Comparison of ENCODE assay signal across 21 mouse cellular contexts in the genomic region with DNA sequence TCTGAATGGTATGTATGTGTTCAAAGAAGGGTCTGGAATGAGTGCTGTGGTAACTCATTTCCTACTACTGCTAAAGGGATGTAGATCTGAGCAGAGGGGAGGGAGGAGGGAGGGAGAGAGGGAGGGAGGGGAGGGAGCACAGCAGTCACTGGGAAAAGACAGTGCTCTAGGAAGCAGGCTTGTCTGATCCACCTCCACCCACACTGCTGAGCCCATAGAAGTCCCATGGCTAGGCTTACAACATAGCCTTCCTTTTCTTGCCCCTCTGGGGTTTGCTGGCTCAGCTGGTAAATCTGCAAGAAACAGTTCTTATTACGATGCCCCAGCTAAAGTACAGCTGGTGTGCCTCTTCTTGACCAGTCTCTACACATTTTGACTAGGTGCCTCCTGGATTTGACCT. TPM values are rescaled to one million over a fixed set of nuclear protein-coding genes. Genes with fewer than 3 reads are reported as not detected.
DNase-seq lines count a peak whose midpoint lies in the region; ATAC-seq lines count a peak whose summit lies in the region.
"Had no signal": no experiment of that assay in that cellular context is flagged by ENCODE, and none has a peak within 500 bp of the region (broad histone marks: within the 10 kb centered on the region; RNA-seq: fewer than 3 reads in every experiment).

No protein-coding gene starts in this region.

- no peaks in the 10 kb centered on the region for H3K27me3 ChIP-seq in heart, embryonic 13.5 days (replicated peaks)
- H3K27me3 ChIP-seq in megakaryocyte, embryonic 14.5 days (replicated peaks): peaks cover 5% of the 10 kb centered on the region
- no peaks in the 10 kb centered on the region for H3K27me3 ChIP-seq in midbrain, embryonic 15.5 days (replicated peaks)

- H3K9me3 ChIP-seq in heart, embryonic 13.5 days: no peaks in the 10 kb centered on the region
- peaks cover 5% of the 10 kb centered on the region; the same call in 1 of the 2 replicates for H3K9me3 ChIP-seq in megakaryocyte, embryonic 14.5 days
- H3K9me3 ChIP-seq in midbrain, embryonic 15.5 days: no peaks in the 10 kb centered on the region
- H3K9me3 ChIP-seq: G1E had no signal

- H3K4me3 ChIP-seq in heart, embryonic 13.5 days: no peak overlapping the region
- peak overlapping the region; percentile 51 for H3K4me3 ChIP-seq in megakaryocyte, embryonic 14.5 days (replicated peaks)
- no peak overlapping the region for H3K4me3 ChIP-seq in midbrain, embryonic 15.5 days
- H3K4me3 ChIP-seq: myocyte had no signal

- H3K36me3 ChIP-seq in heart, embryonic 13.5 days: peaks cover 55% of the 10 kb centered on the region
- peaks cover 62% of the 10 kb centered on the region for H3K36me3 ChIP-seq in megakaryocyte, embryonic 14.5 days (replicated peaks; ENCODE audit: low read length)
- peaks cover 7% of the 10 kb centered on the region; the same call in 1 of the 2 replicates for H3K36me3 ChIP-seq in midbrain, embryonic 15.5 days (replicated peaks)

- ATAC-seq in heart, embryonic 13.5 days (ENCODE audit: extremely low read depth, insufficient number of reproducible peaks, low FRiP score, low TSS enrichment): no peak
- no peak for ATAC-seq in megakaryocyte, adult 5-6 weeks (ENCODE audit: poor library complexity, severe bottlenecking)
- ATAC-seq in midbrain, embryonic 15.5 days (replicated peaks): peak; percentile 43; the same call in 1 of the 2 replicates
- ATAC-seq: activated CD4-positive, CD25-positive, alpha-beta regulatory T cell, adult 4 months; forebrain, embryonic 14.5 days; inflammation-experienced regulatory T-cells, adult 6 months; lung, postnatal 0 days had no signal

- peaks cover 47% of the 10 kb centered on the region for H3K4me1 ChIP-seq in heart, embryonic 13.5 days
- H3K4me1 ChIP-seq in megakaryocyte, embryonic 14.5 days: peaks cover 49% of the 10 kb centered on the region
- H3K4me1 ChIP-seq in midbrain, embryonic 15.5 days: 0 out of 2 replicates have a peak, but pooled peaks cover 4% of the 10 kb centered on the region

- peak overlapping the region; percentile 45; the same call in 1 of the 2 replicates for H3K27ac ChIP-seq in heart, embryonic 13.5 days (replicated peaks)
- 0 out of 2 replicates have a peak overlapping the region, but pooled peaks have one; percentile 17 for H3K27ac ChIP-seq in midbrain, embryonic 15.5 days

- 58% methylated on average over 1 of the region's 1 CpGs for WGBS in heart, embryonic 13.5 days
- 65% methylated on average over 1 of the region's 1 CpGs for WGBS in midbrain, embryonic 15.5 days

- peak overlapping the region; percentile 50; the same call in 1 of the 2 replicates for H3K9ac ChIP-seq in heart, embryonic 13.5 days
- H3K9ac ChIP-seq in midbrain, embryonic 15.5 days: no peak overlapping the region

- H3K4me2 ChIP-seq in heart, embryonic 13.5 days: no peak overlapping the region
- H3K4me2 ChIP-seq in midbrain, embryonic 15.5 days: no peak overlapping the region

- no peak for DNase-seq in heart, adult 11 months
- DNase-seq in brain, adult 2 months (ENCODE audit: low read depth, low spot score): peak; percentile 75
- DNase-seq in urinary bladder, postnatal 4 days (ENCODE audit: low spot score in 2 of 2): no peak
- DNase-seq: adrenal gland, postnatal 14 days; cerebellum, adult 8-10 months; gastrocnemius, postnatal 10 days; kidney, adult 2 months; kidney, postnatal 10 days; left cerebral cortex, postnatal 4 days; liver; thymus, postnatal 14 days had no signal

RNA-seq across cellular contexts. Expression of a gene that starts 30.7 kb away (rescaled TPM):
- polyA plus RNA-seq in heart, embryonic 13.5 days (2015; fragmentation: Nextera tagmentation; extraction: Ambion mirVana): 406 and 460 TPM in 2 replicates
- 92.7 and 241 TPM in 2 replicates for polyA plus RNA-seq in megakaryocyte, embryonic 14.5 days (2012; ENCODE audit: insufficient read depth, low replicate concordance)
- total RNA-seq in megakaryocyte, adult 5-6 weeks (2015): 353 and 377 TPM in 2 replicates
- total RNA-seq in megakaryocyte, adult 5-6 weeks (2017): 210 and 213 TPM in 2 replicates
- polyA plus RNA-seq in midbrain, embryonic 15.5 days (2015; fragmentation: Nextera tagmentation; extraction: Ambion mirVana): 758 and 760 TPM in 2 replicates
